Mouse (Mus musculus) lung, postnatal 25 days (tissue): ENCODE measurements around the gene Lyl1.

Experiments used
- DNase-seq: peaks from one replicate; pipeline ENCODE4 v3.0.0; 2022; ENCODE audit warnings: low spot score

Gene Lyl1

GRCm38 (mm10) chr8:84700941-84701911 is at the start of gene Lyl1:
TSS of gene Lyl1 (plus strand) at chr8:84701457.
- DNase-seq = peak; percentile 89

GRCm38 (mm10) chr8:84653092-84653631 is 48.1 kb upstream of the Lyl1 start:
- DNase-seq = no peak

GRCm38 (mm10) chr8:84654597-84654996 is 46.7 kb upstream of the Lyl1 start:
- no peak for DNase-seq

GRCm38 (mm10) chr8:84655336-84656190 is 45.7 kb upstream of the Lyl1 start:
- no peak for DNase-seq

- no peak for DNase-seq
Observed at GRCm38 (mm10) chr8:84656191-84656525, 45.1 kb upstream of the Lyl1 start.

GRCm38 (mm10) chr8:84656641-84657126 is 44.6 kb upstream of the Lyl1 start:
- peak; percentile 95 for DNase-seq

GRCm38 (mm10) chr8:84657203-84657602 is 44.1 kb upstream of the Lyl1 start:
- no peak for DNase-seq

GRCm38 (mm10) chr8:84657680-84658079 is 43.6 kb upstream of the Lyl1 start:
- no peak for DNase-seq

GRCm38 (mm10) chr8:84658951-84659350 is 42.3 kb upstream of the Lyl1 start:
- no peak for DNase-seq

GRCm38 (mm10) chr8:84659936-84660818 is 41.1 kb upstream of the Lyl1 start:
- peak; percentile 86 for DNase-seq

- peak; percentile 80 for DNase-seq
Observed at GRCm38 (mm10) chr8:84660819-84661457, 40.3 kb upstream of the Lyl1 start.

- DNase-seq = peak; percentile 98
Observed at GRCm38 (mm10) chr8:84661458-84661871, 39.8 kb upstream of the Lyl1 start.

- DNase-seq = peak; percentile 50
Observed at GRCm38 (mm10) chr8:84661961-84662571, 39.2 kb upstream of the Lyl1 start.

GRCm38 (mm10) chr8:84662581-84663065 is 38.6 kb upstream of the Lyl1 start, which contains the start of gene Ier2:
TSS of gene Ier2 (minus strand) at chr8:84662852.
- DNase-seq = peak; percentile 99

- DNase-seq = peak; percentile 99
Observed at GRCm38 (mm10) chr8:84663483-84664327, 37.6 kb upstream of the Lyl1 start.

GRCm38 (mm10) chr8:84664566-84665384 is 36.5 kb upstream of the Lyl1 start:
- peak; percentile 85 for DNase-seq

GRCm38 (mm10) chr8:84665385-84665893 is 35.8 kb upstream of the Lyl1 start:
- DNase-seq = no peak

GRCm38 (mm10) chr8:84668081-84668480 is 33.2 kb upstream of the Lyl1 start:
- DNase-seq = no peak
